Mouse (Mus musculus): ENCODE measurements around the gene Fbxw4.

DNA sequence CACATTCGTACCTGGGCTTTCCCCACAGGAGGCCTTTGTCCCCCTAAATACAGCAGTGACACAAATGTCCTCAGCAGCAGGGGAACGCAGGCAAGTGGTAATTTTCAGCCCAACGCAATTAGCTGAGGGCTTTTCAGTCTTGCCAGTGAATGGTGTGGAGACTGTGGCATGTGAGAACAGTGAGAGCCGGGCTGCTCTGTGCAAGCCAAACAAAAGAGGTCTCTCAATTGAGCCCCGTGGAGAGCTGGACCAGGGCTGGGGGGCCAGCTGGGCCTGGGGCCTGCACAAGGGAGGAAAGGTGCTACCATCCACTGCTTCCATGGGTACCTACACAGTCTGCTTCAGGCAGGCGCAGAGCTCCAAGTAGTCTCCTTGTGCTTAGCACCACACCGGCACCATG, 52.6 kb downstream of the Fbxw4 start:
- TF ChIP-seq POLR2A (IDR thresholded peaks at IDR 0.05; ENCODE audit: low read depth, low read length): no peak
- TF ChIP-seq CTCF (conservative IDR thresholded peaks at IDR 0.05; ENCODE audit: insufficient read depth, insufficient read length, low read depth, low read length): no peak

Data from kidney, adult 2 months (tissue).